Mouse (Mus musculus) C2C12 (cell line): ENCODE measurements around the gene Paqr4. TPM values are rescaled to one million over a fixed set of nuclear protein-coding genes. Genes with fewer than 3 reads are reported as not detected.

Source experiments
- H3K27me3 ChIP-seq: one replicate; pipeline ENCODE4 v1.6.1; 2011; ENCODE audit not compliant: control insufficient read depth, insufficient read depth, insufficient read length
- H3K36me3 ChIP-seq: one replicate; pipeline ENCODE4 v1.6.1; 2011; ENCODE audit not compliant: control insufficient read depth, insufficient read depth
- H3K4me3 ChIP-seq: one replicate; pipeline ENCODE4 v1.5.1; 2011; ENCODE audit warnings: mild to moderate bottlenecking, control low read depth; ENCODE audit not compliant: poor library complexity, insufficient read depth, severe bottlenecking
- H3K79me2 ChIP-seq: one replicate; pipeline ENCODE4 v1.6.1; 2011; ENCODE audit not compliant: control insufficient read depth, insufficient read depth
- H3K79me3 ChIP-seq: one replicate; pipeline ENCODE4 v1.6.1; 2011; ENCODE audit warnings: low read depth, control low read depth
- H3ac ChIP-seq: one replicate; pipeline ENCODE3; 2011; ENCODE audit warnings: low read depth; ENCODE audit not compliant: control insufficient read depth, insufficient read length
- CEBPB ChIP-seq: IDR thresholded peaks from one replicate; pipeline ENCODE4 v1.6.1; 2011; ENCODE audit warnings: low read depth, mild to moderate bottlenecking, control low read depth, moderate library complexity
- CTCF ChIP-seq: IDR thresholded peaks from one replicate; pipeline ENCODE4 v1.5.1; 2011; ENCODE audit not compliant: control insufficient read depth, insufficient read depth, insufficient read length
- FOSL1 ChIP-seq: IDR thresholded peaks from one replicate; pipeline ENCODE4 v1.8.0; 2011; ENCODE audit warnings: mild to moderate bottlenecking, low read length; ENCODE audit not compliant: poor library complexity, insufficient read depth, severe bottlenecking
- MAX ChIP-seq: IDR thresholded peaks from one replicate; pipeline ENCODE4 v1.6.1; 2011; ENCODE audit warnings: mild to moderate bottlenecking, control low read depth
- MYOD1 ChIP-seq: IDR thresholded peaks from one replicate; pipeline ENCODE4 v1.6.1; 2011; ENCODE audit warnings: low read depth; ENCODE audit not compliant: control insufficient read depth, insufficient read length
- MYOG ChIP-seq: IDR thresholded peaks from one replicate; pipeline ENCODE4 v1.6.1; 2011; ENCODE audit not compliant: control insufficient read depth, insufficient read length; ENCODE audit errors: extremely low read depth
- USF1 ChIP-seq: IDR thresholded peaks from one replicate; pipeline ENCODE4 v1.6.1; 2011; ENCODE audit warnings: low read depth, mild to moderate bottlenecking, control low read depth, moderate library complexity
- polyA plus RNA-seq: library from polyadenylated mRNA; unstranded; fragments of >200 nt; fragmentation: generic; extraction: Trizol; gene quantifications from one replicate; pipeline ENCODE4 v1.2.1, GENCODE M21; 2012; ENCODE audit warnings: missing spikeins

Paqr4 gene
- polyA plus RNA-seq, 1 experiment = 12.5 TPM

DNA sequence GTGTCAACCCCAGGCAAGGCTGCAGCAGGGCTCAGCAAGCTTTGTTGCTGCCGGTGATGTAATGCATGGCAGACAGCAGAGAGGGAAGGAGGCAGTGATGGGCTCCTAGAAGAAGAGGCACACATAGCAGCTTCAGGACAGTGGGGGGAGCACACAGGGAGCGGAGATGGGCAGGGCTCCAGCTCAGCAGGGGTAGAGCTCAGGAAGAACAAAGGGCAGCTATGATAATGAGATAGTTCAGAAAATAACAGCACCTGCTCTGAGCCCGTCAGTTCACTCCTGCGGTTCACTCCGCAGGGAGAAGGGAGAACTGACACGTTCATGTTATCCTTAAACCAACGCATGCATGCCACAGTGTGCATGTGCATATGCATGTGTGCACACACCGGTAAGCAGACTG, 18.1 kb upstream of the Paqr4 start:
- Histone ChIP-seq H3K36me3 (peaks cover 59% of the 10 kb centered on the region), H3K79me2 (no peaks in the 10 kb centered on the region), H3ac (no peak overlapping the region), H3K79me3 (no peaks in the 10 kb centered on the region), H3K4me3 (no peak overlapping the region), H3K27me3 (no peaks in the 10 kb centered on the region)
- TF ChIP-seq MAX = no peak
- TF ChIP-seq CEBPB = no peak
- no peak for TF ChIP-seq FOSL1
- TF ChIP-seq CTCF = no peak
- TF ChIP-seq MYOG = no peak
- no peak for TF ChIP-seq MYOD1
- no peak for TF ChIP-seq USF1

GRCm38 (mm10) chr17:23757581-23757980, 16.9 kb upstream of the Paqr4 start:
- no peak for TF ChIP-seq USF1
- Histone ChIP-seq H3K79me3 (no peaks in the 10 kb centered on the region), H3ac (no peak overlapping the region), H3K36me3 (peaks cover 68% of the 10 kb centered on the region), H3K27me3 (no peaks in the 10 kb centered on the region), H3K79me2 (no peaks in the 10 kb centered on the region), H3K4me3 (no peak overlapping the region)

GRCm38 (mm10) chr17:23755689-23756088, 15.0 kb upstream of the Paqr4 start:
- no peaks in the 10 kb centered on the region for H3K79me3 ChIP-seq
- H3K79me2 ChIP-seq = no peaks in the 10 kb centered on the region
- H3ac ChIP-seq = no peak overlapping the region
- no peak for TF ChIP-seq FOSL1
- no peak for TF ChIP-seq MYOD1
- no peak for TF ChIP-seq MYOG
- TF ChIP-seq MAX = no peak
- no peak for TF ChIP-seq USF1
- no peak for TF ChIP-seq CEBPB
- TF ChIP-seq CTCF = no peak
- no peaks in the 10 kb centered on the region for H3K27me3 ChIP-seq
- no peak overlapping the region for H3K4me3 ChIP-seq
- peaks cover 59% of the 10 kb centered on the region for H3K36me3 ChIP-seq

GRCm38 (mm10) chr17:23749400-23750191, 8.9 kb upstream of the Paqr4 start:
- H3K79me3 ChIP-seq = no peaks in the 10 kb centered on the region
- H3K27me3 ChIP-seq = peaks cover 12% of the 10 kb centered on the region
- peak overlapping the region; percentile 2 for H3K4me3 ChIP-seq

GRCm38 (mm10) chr17:23748631-23749391, 8.1 kb upstream of the Paqr4 start:
- peaks cover 14% of the 10 kb centered on the region for H3K27me3 ChIP-seq
- H3K36me3 ChIP-seq = peaks cover 10% of the 10 kb centered on the region
- no peaks in the 10 kb centered on the region for H3K79me2 ChIP-seq
- H3ac ChIP-seq = peak overlapping the region; percentile 26
- peak overlapping the region; percentile 2 for H3K4me3 ChIP-seq
- no peaks in the 10 kb centered on the region for H3K79me3 ChIP-seq
- TF ChIP-seq MYOG (no peak), USF1 (no peak)

More at GRCm38 (mm10) chr17:23749400-23750191, 8.9 kb upstream of the Paqr4 start:
- Histone ChIP-seq H3K79me2 (no peaks in the 10 kb centered on the region), H3ac (peak overlapping the region; percentile 26), H3K36me3 (peaks cover 17% of the 10 kb centered on the region)
- TF ChIP-seq MYOG (no peak), USF1 (no peak), FOSL1 (no peak), MAX (no peak), MYOD1 (no peak)

DNA sequence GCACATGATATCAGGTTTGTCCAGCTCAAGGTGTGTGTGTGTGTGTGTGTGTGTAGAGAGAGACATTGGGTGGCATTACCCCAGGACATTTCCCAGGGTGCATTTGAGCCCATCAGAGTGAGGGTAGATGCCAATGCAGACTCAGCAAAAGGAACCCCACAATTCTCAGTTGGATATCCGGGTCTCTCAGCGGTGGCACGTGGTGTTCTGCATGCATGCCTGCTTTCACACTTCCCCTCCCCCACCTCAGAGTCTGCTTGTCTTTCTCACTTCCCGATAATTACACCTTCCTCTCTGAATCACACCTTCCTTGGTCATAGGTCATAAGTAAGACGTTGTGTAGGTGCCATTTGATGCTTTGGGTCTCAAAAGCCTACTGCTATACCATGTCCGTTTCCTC, 7.4 kb upstream of the Paqr4 start:
- Histone ChIP-seq H3ac (no peak overlapping the region), H3K36me3 (peaks cover 3% of the 10 kb centered on the region), H3K27me3 (peaks cover 21% of the 10 kb centered on the region), H3K79me3 (no peaks in the 10 kb centered on the region), H3K79me2 (no peaks in the 10 kb centered on the region), H3K4me3 (no peak overlapping the region)
- TF ChIP-seq CEBPB (no peak), FOSL1 (no peak)
